In genomic region chr11:48845244-48845815, GRCm38 (mm10) we compare ENCODE assay signal across 1 mouse cellular context.
TF ChIP-seq lines count a peak whose summit lies in the region.

No protein-coding gene starts in this region.

TF ChIP-seq in CH12.LX, 34 proteins besides CTCF, POLR2A, EP300 and RAD21:
- TF ChIP-seq RCOR1 (conservative IDR thresholded peaks at IDR 0.05; ENCODE audit: low read depth, low read length) (no peak), ETS1 (conservative IDR thresholded peaks at IDR 0.05; ENCODE audit: low read depth, low read length) (peak; percentile 95), TCF12 (IDR thresholded peaks at IDR 0.05; ENCODE audit: low read depth, low read length) (0 out of 2 replicates have a peak, but pooled peaks have one; percentile 20), MXI1 (IDR thresholded peaks at IDR 0.05; ENCODE audit: low read depth, low read length) (0 out of 2 replicates have a peak, but pooled peaks have one; percentile 24), SIN3A (IDR thresholded peaks at IDR 0.05; ENCODE audit: low read length) (peak; percentile 44; the same call in 1 of the 2 replicates), MEF2A (IDR thresholded peaks at IDR 0.05; ENCODE audit: borderline replicate concordance, low read depth, low read length) (0 out of 2 replicates have a peak, but pooled peaks have one; percentile 35), IRF4 (IDR thresholded peaks at IDR 0.05; ENCODE audit: low read depth, low read length) (no peak)
TF ChIP-seq in CH12.LX: peak in this region for 5.
